In the genomic region with DNA sequence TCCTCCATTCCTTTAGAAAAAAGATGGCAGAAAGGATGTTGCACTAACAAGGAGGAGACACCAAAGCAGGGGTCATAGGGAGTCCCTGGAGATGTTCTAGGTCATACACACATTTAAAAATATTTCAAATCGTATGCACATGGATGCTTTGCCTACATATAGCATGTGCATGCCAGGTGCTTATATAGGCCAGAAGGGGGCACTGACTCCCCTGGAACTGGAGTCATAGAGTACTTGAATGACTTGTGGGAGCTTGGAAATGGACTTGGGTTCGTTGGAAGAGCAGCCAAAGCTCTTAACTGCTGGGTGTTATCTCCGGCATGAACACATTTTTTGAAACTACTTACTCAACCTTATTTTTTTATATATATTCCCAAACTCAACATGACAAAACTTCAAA, we compare ENCODE assay signal across 14 mouse cellular contexts.
A peak's percentile ranks its signal among the peaks of the same experiment; 100 is the strongest.
DNase-seq lines count a peak whose midpoint lies in the region; ATAC-seq and TF ChIP-seq lines count a peak whose summit lies in the region.
"Had no signal": no experiment of that assay in that cellular context is flagged by ENCODE, and none has a peak within 500 bp of the region (broad histone marks: within the 10 kb centered on the region; RNA-seq: fewer than 3 reads in every experiment).

No protein-coding gene starts in this region.

- H3K27me3 ChIP-seq in midbrain, embryonic 15.5 days (replicated peaks), result no peaks in the 10 kb centered on the region

- TF ChIP-seq CTCF in left cerebral cortex, adult 2 months (IDR thresholded peaks at IDR 0.05), result peak; percentile 40

- no peak overlapping the region for H3K4me2 ChIP-seq in midbrain, embryonic 15.5 days
- H3K4me2 ChIP-seq: forebrain, embryonic 13.5 days had no signal

- H3K36me3 ChIP-seq in midbrain, embryonic 15.5 days (replicated peaks), result no peaks in the 10 kb centered on the region

- intact Hi-C loops in left cerebral cortex, adult 2 months (cut with DNase I), result no loop called here

- peaks cover 43% of the 10 kb centered on the region for H3K4me1 ChIP-seq in midbrain, embryonic 15.5 days

- no peak for ATAC-seq in midbrain, embryonic 15.5 days (replicated peaks)
- ATAC-seq: forebrain, embryonic 13.5 days had no signal

- peak; percentile 17 for DNase-seq in embryo, embryonic 10.5 days (ENCODE audit: low spot score)
- no peak for DNase-seq in embryo, embryonic 9.5 days (ENCODE audit: extremely low spot score)
- no peak for DNase-seq in left cerebral cortex, adult 2 months (ENCODE audit: extremely low spot score in 1 of 2, low spot score in 2 of 2)
- DNase-seq in left cerebral cortex, adult 8-10 months (ENCODE audit: low spot score in 2 of 2), result no peak
- peak; percentile 2 for DNase-seq in NIH3T3 (ENCODE audit: low read depth)
- no peak for DNase-seq in cerebellum, adult 11-12 months
- no peak for DNase-seq in right cerebral cortex, postnatal 4 days
- DNase-seq: adrenal gland, postnatal 10 days; B cell, adult 2 months; gastrocnemius, postnatal 14 days; kidney, postnatal 4 days; right cerebral cortex, postnatal 14 days had no signal

- no peak overlapping the region for H3K27ac ChIP-seq in left cerebral cortex, adult 2 months
- H3K27ac ChIP-seq in midbrain, embryonic 15.5 days, result peak overlapping the region; percentile 74; the same call in 1 of the 2 replicates
- H3K27ac ChIP-seq: forebrain, embryonic 13.5 days had no signal

- no peak overlapping the region for H3K4me3 ChIP-seq in left cerebral cortex, adult 2 months
- H3K4me3 ChIP-seq in midbrain, embryonic 15.5 days, result no peak overlapping the region
- H3K4me3 ChIP-seq: forebrain, embryonic 13.5 days had no signal

- 68% methylated on average over 3 of the region's 3 CpGs for WGBS in midbrain, embryonic 15.5 days

- H3K9me3 ChIP-seq in midbrain, embryonic 15.5 days, result no peaks in the 10 kb centered on the region
- H3K9me3 ChIP-seq: forebrain, embryonic 13.5 days had no signal

- no peak overlapping the region for H3K9ac ChIP-seq in midbrain, embryonic 15.5 days
- H3K9ac ChIP-seq: forebrain, embryonic 13.5 days had no signal

Comparison
In these comparisons a context has a peak if more than half of its experiments do, and no peak if none do; other contexts are left out.
1. DNase-seq: peak in embryo, embryonic 10.5 days (single experiment) and NIH3T3 (single experiment); none in embryo, embryonic 9.5 days (single experiment), left cerebral cortex, adult 2 months (0 of 2), left cerebral cortex, adult 8-10 months (0 of 2), cerebellum, adult 11-12 months (single experiment) and right cerebral cortex, postnatal 4 days (single experiment).